Mouse (Mus musculus) C2C12 (cell line): ENCODE data around the gene Mfsd2b. TPM values are rescaled to one million over a fixed set of nuclear protein-coding genes. Genes with fewer than 3 reads are reported as not detected.
"Not testable (repeated sequence)": the region's sequence is repeated elsewhere in the genome, so short reads cannot be mapped to it uniquely, and the experiment has no call there.

ENCODE experiments used
- H3K27me3 ChIP-seq: one replicate; pipeline ENCODE4 v1.6.1; 2011; ENCODE audit not compliant: control insufficient read depth, insufficient read depth, insufficient read length
- H3K36me3 ChIP-seq: one replicate; pipeline ENCODE4 v1.6.1; 2011; ENCODE audit not compliant: control insufficient read depth, insufficient read depth
- H3K4me3 ChIP-seq: one replicate; pipeline ENCODE4 v1.5.1; 2011; ENCODE audit warnings: mild to moderate bottlenecking, control low read depth; ENCODE audit not compliant: poor library complexity, insufficient read depth, severe bottlenecking
- H3K79me2 ChIP-seq: one replicate; pipeline ENCODE4 v1.6.1; 2011; ENCODE audit not compliant: control insufficient read depth, insufficient read depth
- H3K79me3 ChIP-seq: one replicate; pipeline ENCODE4 v1.6.1; 2011; ENCODE audit warnings: low read depth, control low read depth
- H3ac ChIP-seq: one replicate; pipeline ENCODE3; 2011; ENCODE audit warnings: low read depth; ENCODE audit not compliant: control insufficient read depth, insufficient read length
- CEBPB ChIP-seq: IDR thresholded peaks from one replicate; pipeline ENCODE4 v1.6.1; 2011; ENCODE audit warnings: low read depth, mild to moderate bottlenecking, control low read depth, moderate library complexity
- CTCF ChIP-seq: IDR thresholded peaks from one replicate; pipeline ENCODE4 v1.5.1; 2011; ENCODE audit not compliant: control insufficient read depth, insufficient read depth, insufficient read length
- FOSL1 ChIP-seq: IDR thresholded peaks from one replicate; pipeline ENCODE4 v1.8.0; 2011; ENCODE audit warnings: mild to moderate bottlenecking, low read length; ENCODE audit not compliant: poor library complexity, insufficient read depth, severe bottlenecking
- MAX ChIP-seq: IDR thresholded peaks from one replicate; pipeline ENCODE4 v1.6.1; 2011; ENCODE audit warnings: mild to moderate bottlenecking, control low read depth
- MYOD1 ChIP-seq: IDR thresholded peaks from one replicate; pipeline ENCODE4 v1.6.1; 2011; ENCODE audit warnings: low read depth; ENCODE audit not compliant: control insufficient read depth, insufficient read length
- MYOG ChIP-seq: IDR thresholded peaks from one replicate; pipeline ENCODE4 v1.6.1; 2011; ENCODE audit not compliant: control insufficient read depth, insufficient read length; ENCODE audit errors: extremely low read depth
- USF1 ChIP-seq: IDR thresholded peaks from one replicate; pipeline ENCODE4 v1.6.1; 2011; ENCODE audit warnings: low read depth, mild to moderate bottlenecking, control low read depth, moderate library complexity
- polyA plus RNA-seq: library from polyadenylated mRNA; unstranded; fragments of >200 nt; fragmentation: generic; extraction: Trizol; gene quantifications from one replicate; pipeline ENCODE4 v1.2.1, GENCODE M21; 2012; ENCODE audit warnings: missing spikeins

Mfsd2b gene
- polyA plus RNA-seq, 1 experiment = 0.08 TPM

DNA sequence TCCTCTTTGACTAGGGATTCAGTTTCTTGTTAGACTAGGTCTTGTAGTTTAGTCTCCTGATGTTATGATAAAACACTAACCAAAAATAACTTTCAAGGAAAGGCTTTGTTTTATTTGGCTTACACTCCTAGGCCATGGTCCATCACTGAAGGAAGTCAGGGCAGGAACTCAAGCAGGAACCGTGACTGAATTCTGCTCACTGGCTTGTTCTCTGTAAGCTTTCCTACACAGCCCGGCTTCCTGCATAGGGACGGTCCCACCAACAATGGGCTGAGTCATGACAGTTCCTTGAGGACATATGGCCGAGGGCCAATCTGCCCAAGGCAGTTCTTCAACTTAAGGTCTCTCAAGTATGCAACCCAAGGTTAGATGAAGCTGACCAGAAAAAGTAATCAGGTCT lies 37.6 kb upstream of the Mfsd2b start:
- Histone ChIP-seq H3K27me3 (no peaks in the 10 kb centered on the region), H3K36me3 (no peaks in the 10 kb centered on the region), H3K4me3 (no peak overlapping the region), H3K79me2 (peaks cover 3% of the 10 kb centered on the region), H3ac (no peak overlapping the region), H3K79me3 (no peaks in the 10 kb centered on the region)
- TF ChIP-seq USF1 = no peak
- no peak for TF ChIP-seq CEBPB

DNA sequence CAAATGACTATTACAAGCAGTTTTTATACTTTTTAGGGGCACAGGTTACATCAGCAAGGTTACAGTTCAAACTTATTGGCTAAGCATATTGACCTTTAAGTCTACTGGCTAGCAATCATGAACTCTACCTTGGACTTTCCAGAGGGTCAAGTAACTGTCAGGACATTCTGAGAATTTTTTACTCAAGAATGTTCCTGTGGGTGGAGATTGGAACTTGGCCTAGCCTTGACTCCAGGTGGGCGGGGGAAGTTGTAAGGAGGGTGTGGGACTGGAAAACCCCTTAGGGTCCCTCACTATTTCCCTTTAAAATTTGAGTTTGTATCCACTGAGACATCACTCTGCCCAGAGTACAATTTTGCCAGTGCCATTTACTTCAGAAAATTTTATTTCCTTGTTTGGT lies 36.3 kb upstream of the Mfsd2b start:
- H3ac ChIP-seq, H3K79me3 ChIP-seq, H3K27me3 ChIP-seq, H3K4me3 ChIP-seq, H3K79me2 ChIP-seq, H3K36me3 ChIP-seq: not testable (repeated sequence)

DNA sequence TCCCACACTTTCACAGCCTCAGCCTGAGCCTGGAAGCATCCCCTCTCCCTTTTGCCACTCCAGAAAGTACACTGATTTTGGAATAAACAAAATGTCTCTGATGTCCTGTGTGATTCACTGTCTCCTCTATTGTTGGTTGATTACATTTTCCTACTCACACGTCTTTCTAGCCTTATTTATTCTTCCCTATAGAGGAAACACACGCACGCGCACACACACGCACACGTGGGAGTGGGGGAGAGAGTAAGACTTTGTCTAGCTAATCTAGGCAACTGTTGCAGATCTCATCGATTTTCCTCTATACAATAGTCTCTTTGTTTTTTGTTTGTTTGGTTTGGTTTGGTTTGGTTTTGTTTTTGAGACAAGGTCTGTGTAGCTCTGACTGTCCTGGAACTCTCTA lies 34.2 kb upstream of the Mfsd2b start:
- no peaks in the 10 kb centered on the region for H3K27me3 ChIP-seq
- TF ChIP-seq MYOG (no peak), CTCF (no peak), MYOD1 (no peak), CEBPB (no peak), FOSL1 (no peak), MAX (no peak), USF1 (no peak)
- H3K79me2 ChIP-seq = peaks cover 21% of the 10 kb centered on the region
- H3K79me3 ChIP-seq = no peaks in the 10 kb centered on the region
- no peak overlapping the region for H3K4me3 ChIP-seq
- H3K36me3 ChIP-seq = no peaks in the 10 kb centered on the region
- H3ac ChIP-seq = no peak overlapping the region

DNA sequence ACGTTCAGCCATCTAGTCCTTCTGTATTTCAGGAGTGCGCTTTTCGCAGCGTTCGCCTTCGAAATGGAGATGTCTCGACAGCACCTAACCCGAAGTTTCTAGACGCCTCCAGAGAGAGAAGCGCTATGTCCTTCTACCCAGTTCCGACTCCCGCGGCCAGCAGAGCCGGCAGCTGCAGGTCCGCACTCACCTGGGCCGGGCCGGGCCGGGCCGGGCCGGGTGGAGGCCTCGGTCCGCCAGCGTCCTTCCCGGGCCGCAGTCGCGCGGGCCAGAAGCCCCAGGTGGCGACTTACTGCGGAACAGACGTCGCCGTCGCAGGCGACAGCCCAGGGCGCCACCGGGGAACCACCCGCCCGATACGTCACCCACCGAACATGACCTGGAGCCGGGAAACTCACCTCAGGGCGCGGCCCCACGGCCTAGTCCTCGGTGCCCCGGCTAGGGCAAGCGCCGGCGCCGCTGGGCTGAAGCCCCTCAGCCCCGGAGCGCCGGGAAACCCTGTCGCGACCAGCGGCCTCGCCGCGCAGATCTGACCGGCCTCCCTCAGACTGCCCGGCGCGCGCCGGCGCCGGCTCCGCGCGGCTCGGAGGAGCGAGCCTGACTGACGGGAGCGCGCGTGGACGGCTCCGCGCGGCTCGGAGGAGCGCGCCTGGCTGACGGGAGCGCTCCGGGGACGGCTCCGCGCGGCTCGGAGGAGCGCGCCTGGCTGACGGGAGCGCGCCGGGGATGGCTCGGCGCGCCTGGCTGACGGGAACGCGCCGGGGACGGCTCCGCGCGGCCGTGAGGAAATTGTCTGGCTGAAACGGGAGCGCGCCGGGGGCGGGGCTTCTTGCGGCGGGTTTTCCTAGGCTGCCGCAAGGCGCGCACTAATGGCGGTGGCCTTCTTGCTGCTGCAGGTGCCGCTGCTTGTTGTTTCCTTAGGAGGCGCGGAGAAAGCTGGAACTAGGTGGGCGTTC lies 33.1 kb upstream of the Mfsd2b start, which contains the start of gene Ubxn2a:
Ubxn2a (minus strand) TSS at position 755 of the 956 bp plus-strand sequence.
- no peaks in the 10 kb centered on the region for H3K79me3 ChIP-seq

DNA sequence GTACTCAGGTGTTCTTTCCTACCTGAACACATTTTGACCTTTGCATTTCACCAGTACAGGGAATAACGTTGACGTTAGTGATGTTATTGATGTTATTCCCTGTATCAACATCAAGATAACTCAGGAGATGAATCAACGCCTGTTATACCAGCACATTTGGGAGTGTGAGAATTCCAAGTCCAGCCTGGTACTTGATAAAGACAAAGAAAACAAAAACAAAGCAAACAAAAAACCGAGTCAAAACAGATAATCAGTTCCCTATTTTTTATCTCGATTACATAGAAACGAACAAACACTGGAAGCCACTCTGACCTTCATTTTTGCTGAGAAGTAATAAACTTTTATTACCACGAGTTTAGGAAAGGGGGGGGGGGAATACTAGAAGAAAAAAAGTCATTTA lies 32.3 kb upstream of the Mfsd2b start:
- no peak overlapping the region for H3ac ChIP-seq
- no peaks in the 10 kb centered on the region for H3K36me3 ChIP-seq
- TF ChIP-seq MYOD1 = no peak
- no peak for TF ChIP-seq CTCF
- TF ChIP-seq CEBPB = no peak
- TF ChIP-seq USF1 = no peak
- no peak for TF ChIP-seq FOSL1
- no peak for TF ChIP-seq MYOG
- TF ChIP-seq MAX = no peak
- H3K27me3 ChIP-seq = no peaks in the 10 kb centered on the region
- H3K4me3 ChIP-seq = peak overlapping the region; percentile 61
- no peaks in the 10 kb centered on the region for H3K79me3 ChIP-seq
- H3K79me2 ChIP-seq = peaks cover 21% of the 10 kb centered on the region

More for the DNA sequence above, 33.1 kb upstream of the Mfsd2b start, which contains the start of gene Ubxn2a:
- H3K4me3 ChIP-seq = peak within 1 kb of the TSS; percentile 61
- TF ChIP-seq USF1 (no peak), MAX (peak; percentile 63)
- H3ac ChIP-seq = peak within 1 kb of the TSS; percentile 82
- H3K79me2 ChIP-seq = peaks cover 21% of the 10 kb centered on the region
- no peaks in the 10 kb centered on the region for H3K36me3 ChIP-seq
- H3K27me3 ChIP-seq = no peaks in the 10 kb centered on the region

DNA sequence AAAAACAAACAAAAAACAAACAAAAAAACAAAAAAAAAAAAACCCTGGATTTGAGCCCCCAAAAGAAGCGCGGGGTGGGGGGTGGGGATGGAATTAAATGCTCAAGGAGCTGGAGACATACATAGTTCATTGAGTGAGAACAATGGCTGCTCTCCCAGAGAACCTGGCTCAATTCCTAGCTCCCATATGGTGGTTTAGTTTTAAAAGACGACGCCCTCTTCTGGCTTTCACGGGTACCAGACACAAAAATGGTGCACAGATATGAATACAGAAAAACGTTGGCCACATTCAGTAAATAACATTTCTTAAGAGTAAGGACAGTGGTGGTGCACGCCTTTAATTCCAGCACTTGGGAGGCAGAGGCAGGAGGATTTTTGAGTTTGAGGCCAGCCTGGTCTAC lies 31.8 kb upstream of the Mfsd2b start:
- Histone ChIP-seq H3ac (no peak overlapping the region), H3K79me2 (peaks cover 21% of the 10 kb centered on the region), H3K79me3 (no peaks in the 10 kb centered on the region), H3K27me3 (no peaks in the 10 kb centered on the region), H3K4me3 (no peak overlapping the region), H3K36me3 (no peaks in the 10 kb centered on the region)
- TF ChIP-seq CTCF (no peak), CEBPB (no peak), USF1 (no peak), MAX (no peak), FOSL1 (no peak), MYOD1 (no peak), MYOG (no peak)
